Mouse (Mus musculus): Measurements from ENCODE around the gene Shisa4.

GRCm38 (mm10) chr1:135408973-135409372 is 33.9 kb upstream of the Shisa4 start:
- TF ChIP-seq CTCF (IDR thresholded peaks at IDR 0.05; ENCODE audit: low read depth, low read length) (no peak), POLR2A (IDR thresholded peaks at IDR 0.05; ENCODE audit: borderline replicate concordance, low read depth, low read length) (no peak)

Data from bone marrow macrophage, adult 2 months (primary cell).